Mouse (Mus musculus): Measurements from ENCODE around the gene Cxxc4. TPM values are rescaled to one million over a fixed set of nuclear protein-coding genes. Genes with fewer than 3 reads are reported as not detected.

Gene Cxxc4
- total and polyA plus RNA-seq, 3 experiments, result not detected

DNA sequence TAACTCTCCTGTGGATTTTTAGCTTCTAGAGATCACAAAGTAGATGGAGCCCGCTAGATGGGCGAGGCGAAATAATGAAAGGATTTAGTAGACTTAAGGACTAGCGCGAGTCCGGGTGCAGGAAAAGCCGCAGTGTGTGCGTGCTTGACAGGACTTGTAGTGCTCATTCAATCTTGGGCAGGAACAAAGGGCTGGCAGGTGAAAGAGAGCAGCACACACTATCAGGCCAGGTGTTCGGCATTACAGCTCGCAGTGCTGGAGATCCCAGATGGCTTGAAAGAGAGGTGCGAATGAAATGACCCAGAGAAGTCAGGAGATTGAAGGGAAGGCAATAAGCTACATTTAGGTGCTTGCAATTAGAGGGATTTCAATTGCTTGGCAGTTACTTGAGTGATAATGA lies 46.2 kb upstream of the Cxxc4 start:
- no peak overlapping the region for H3K4me3 ChIP-seq (ENCODE audit: control insufficient read depth in 1 of 2, insufficient read depth in 1 of 2, low read depth in 2 of 2, low read length in 2 of 2)

DNA sequence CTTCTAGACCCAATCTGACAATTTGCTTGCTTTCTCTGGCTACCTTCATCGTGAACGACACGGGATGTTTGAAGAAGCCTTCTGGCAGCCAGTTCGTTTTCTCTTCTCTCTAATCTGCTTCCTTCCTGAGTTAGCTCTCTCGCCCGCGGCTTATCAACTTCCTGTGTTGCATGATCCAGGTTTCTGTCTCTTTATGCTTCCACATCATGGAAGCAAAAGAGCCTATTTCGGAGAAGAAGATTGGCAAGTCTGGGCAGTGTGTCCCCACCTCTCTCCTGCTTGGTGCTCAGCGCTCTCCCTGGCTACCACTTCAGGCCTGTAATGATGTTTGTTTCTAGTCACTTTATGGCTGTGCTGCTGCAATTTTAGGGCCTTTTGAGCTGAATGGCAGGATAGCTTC lies 36.4 kb upstream of the Cxxc4 start:
- Histone ChIP-seq H3K79me2 (ENCODE audit: control insufficient read depth, insufficient read depth, low read length, poor library complexity) (peaks cover 1% of the 10 kb centered on the region; the same call in 1 of the 2 replicates), H3K9ac (ENCODE audit: control insufficient read depth, low read depth, low read length, poor library complexity, severe bottlenecking) (peak overlapping the region; percentile 79), H3K4me3 (ENCODE audit: control insufficient read depth in 1 of 2, insufficient read depth in 1 of 2, low read depth in 2 of 2, low read length in 2 of 2) (peak overlapping the region; percentile 41 to 81), H3K27ac (ENCODE audit: control insufficient read depth, low read depth, low read length) (peak overlapping the region; percentile 80), H3K36me3 (ENCODE audit: control insufficient read depth in 1 of 2, insufficient read depth in 2 of 2, low read length in 2 of 2) (peaks cover 0 to 24% of the 10 kb centered on the region in 2 experiments; a peak in 2 of 4 replicates), H3K27me3 (ENCODE audit: control insufficient read depth in 1 of 2, insufficient read depth in 2 of 2, low read length in 2 of 2) (no peaks in the 10 kb centered on the region), H3K4me1 (ENCODE audit: control insufficient read depth in 1 of 2, insufficient read depth in 2 of 2, low read length in 2 of 2) (peaks cover 2 to 14% of the 10 kb centered on the region in 2 experiments; a peak in 3 of 4 replicates), H3K9me3 (replicated peaks; ENCODE audit: insufficient read depth, low read length) (no peaks in the 10 kb centered on the region)
- peak; percentile 83 for DNase-seq (ENCODE audit: low read depth, low spot score)
- TF ChIP-seq POLR2A (IDR thresholded peaks at IDR 0.05; ENCODE audit: control insufficient read depth in 1 of 2, insufficient read depth in 1 of 2, low read depth in 1 of 2, low read length in 2 of 2, poor library complexity in 1 of 2) (no peak; a peak in 1 of 4 replicates), MYC (IDR thresholded peaks at IDR 0.05; ENCODE audit: low read depth, low read length) (0 out of 2 replicates have a peak, but pooled peaks have one; percentile 12), RAD21 (IDR thresholded peaks at IDR 0.05; ENCODE audit: low read depth, low read length) (no peak), GATA1 (IDR thresholded peaks at IDR 0.05; ENCODE audit: low read depth, low read length) (peak; percentile 83), ZNF384 (IDR thresholded peaks at IDR 0.05; ENCODE audit: low read depth, low read length) (no peak), MAX (IDR thresholded peaks at IDR 0.05; ENCODE audit: low read length) (no peak), EP300 (IDR thresholded peaks at IDR 0.05; ENCODE audit: low read depth in 1 of 2, low read length in 2 of 2) (peak; percentile 67 to 80), ETS1 (IDR thresholded peaks at IDR 0.05; ENCODE audit: low read depth, low read length) (peak; percentile 55; the same call in 1 of the 2 replicates), KAT2A (conservative IDR thresholded peaks at IDR 0.05; ENCODE audit: low read depth, low read length) (no peak), CHD1 (IDR thresholded peaks at IDR 0.05; ENCODE audit: low read depth, low read length) (no peak), MAZ (IDR thresholded peaks at IDR 0.05; ENCODE audit: low read depth, low read length) (no peak), USF1 (IDR thresholded peaks at IDR 0.05; ENCODE audit: low read depth, low read length) (no peak), MAFK (IDR thresholded peaks at IDR 0.05; ENCODE audit: borderline replicate concordance, low read depth, low read length) (no peak), POLR2AphosphoS2 (IDR thresholded peaks at IDR 0.05; ENCODE audit: low read length) (no peak), TBP (IDR thresholded peaks at IDR 0.05; ENCODE audit: low read depth, low read length) (peak; percentile 47; the same call in 1 of the 2 replicates), RCOR1 (IDR thresholded peaks at IDR 0.05; ENCODE audit: low read depth, low read length) (peak; percentile 80), USF2 (IDR thresholded peaks at IDR 0.05; ENCODE audit: borderline replicate concordance in 1 of 2, insufficient read depth in 1 of 2, low read depth in 1 of 2, low read length in 2 of 2) (no peak), TCF12 (IDR thresholded peaks at IDR 0.05; ENCODE audit: low read depth, low read length) (peak; percentile 53; the same call in 1 of the 2 replicates), NELFE (IDR thresholded peaks at IDR 0.05; ENCODE audit: low read depth, low read length) (0 out of 2 replicates have a peak, but pooled peaks have one; percentile 24)

More for the DNA sequence above, 46.2 kb upstream of the Cxxc4 start:
- Histone ChIP-seq H3K79me2 (ENCODE audit: control insufficient read depth, insufficient read depth, low read length, poor library complexity) (no peaks in the 10 kb centered on the region), H3K4me1 (ENCODE audit: control insufficient read depth in 1 of 2, insufficient read depth in 2 of 2, low read length in 2 of 2) (no peaks in the 10 kb centered on the region; a peak in 1 of 4 replicates), H3K36me3 (ENCODE audit: control insufficient read depth in 1 of 2, insufficient read depth in 2 of 2, low read length in 2 of 2) (no peaks in the 10 kb centered on the region), H3K27me3 (ENCODE audit: control insufficient read depth in 1 of 2, insufficient read depth in 2 of 2, low read length in 2 of 2) (no peaks in the 10 kb centered on the region), H3K9ac (ENCODE audit: control insufficient read depth, low read depth, low read length, poor library complexity, severe bottlenecking) (no peak overlapping the region), H3K27ac (ENCODE audit: control insufficient read depth, low read depth, low read length) (no peak overlapping the region), H3K9me3 (replicated peaks; ENCODE audit: insufficient read depth, low read length) (no peaks in the 10 kb centered on the region)
- no peak for DNase-seq (ENCODE audit: low read depth, low spot score)
- TF ChIP-seq TAL1 (IDR thresholded peaks at IDR 0.05; ENCODE audit: low read length), result no peak
- TF ChIP-seq POLR2AphosphoS5 (IDR thresholded peaks at IDR 0.05; ENCODE audit: borderline replicate concordance, low read depth, low read length), result no peak
- no peak for TF ChIP-seq NRF1 (IDR thresholded peaks at IDR 0.05; ENCODE audit: insufficient read depth, low read depth, low read length, poor library complexity, severe bottlenecking)
- TF ChIP-seq E2F4 (IDR thresholded peaks at IDR 0.05; ENCODE audit: borderline replicate concordance, low read depth, low read length), result no peak
- TF ChIP-seq GATA1 (IDR thresholded peaks at IDR 0.05; ENCODE audit: low read depth, low read length), result no peak

All from MEL (cell line).